Comparison of ENCODE assay signal across 12 mouse cellular contexts in genomic region chr4:137041161-137041621, GRCm38 (mm10). TPM values are rescaled to one million over a fixed set of nuclear protein-coding genes. Genes with fewer than 3 reads are reported as not detected.
DNase-seq lines count a peak whose midpoint lies in the region; ATAC-seq lines count a peak whose summit lies in the region.
"Had no signal": no experiment of that assay in that cellular context is flagged by ENCODE, and none has a peak within 500 bp of the region (broad histone marks: within the 10 kb centered on the region; RNA-seq: fewer than 3 reads in every experiment).

No protein-coding gene starts in this region.

- no peaks in the 10 kb centered on the region for H3K9me3 ChIP-seq in heart, embryonic 10.5 days
- H3K9me3 ChIP-seq in neural tube, embryonic 13.5 days: no peaks in the 10 kb centered on the region
- H3K9me3 ChIP-seq in kidney, embryonic 15.5 days (replicated peaks): no peaks in the 10 kb centered on the region
- H3K9me3 ChIP-seq: forebrain, embryonic 13.5 days; limb, embryonic 13.5 days had no signal

- H3K4me2 ChIP-seq in neural tube, embryonic 13.5 days: no peak overlapping the region
- no peak overlapping the region for H3K4me2 ChIP-seq in kidney, embryonic 15.5 days
- H3K4me2 ChIP-seq: forebrain, embryonic 13.5 days; limb, embryonic 13.5 days had no signal

- no peaks in the 10 kb centered on the region; the same call in 1 of the 2 replicates for H3K27me3 ChIP-seq in heart, embryonic 10.5 days (ENCODE audit: insufficient read depth, poor library complexity, severe bottlenecking)
- H3K27me3 ChIP-seq in neural tube, embryonic 13.5 days: no peaks in the 10 kb centered on the region
- H3K27me3 ChIP-seq in kidney, embryonic 15.5 days: no peaks in the 10 kb centered on the region
- H3K27me3 ChIP-seq: forebrain, embryonic 13.5 days; limb, embryonic 13.5 days; Patski had no signal

- DNase-seq in heart, embryonic 10.5 days (ENCODE audit: low spot score): no peak
- no peak for DNase-seq in heart, postnatal 25 days (ENCODE audit: low spot score)
- DNase-seq in neural tube, embryonic 10.5 days (ENCODE audit: extremely low spot score, low spot score): no peak
- peak; percentile 34 for DNase-seq in yolk sac, embryonic 10.5 days (ENCODE audit: low spot score)
- no peak for DNase-seq in Muller cell, postnatal 12 days (ENCODE audit: inconsistent ontology term)
- DNase-seq in layer of hippocampus, postnatal 14 days (ENCODE audit: low spot score in 2 of 2): no peak
- DNase-seq: adrenal gland, postnatal 36 days had no signal

- WGBS in heart, embryonic 10.5 days: 73% methylated on average over 10 of the region's 10 CpGs
- WGBS in neural tube, embryonic 13.5 days: 53% methylated on average over 10 of the region's 10 CpGs
- WGBS in kidney, embryonic 15.5 days: 60% methylated on average over 10 of the region's 10 CpGs

- H3K9ac ChIP-seq in neural tube, embryonic 13.5 days: 0 out of 2 replicates have a peak overlapping the region, but pooled peaks have one; percentile 41
- H3K9ac ChIP-seq in kidney, embryonic 15.5 days: no peak overlapping the region
- H3K9ac ChIP-seq: forebrain, embryonic 13.5 days; limb, embryonic 13.5 days had no signal

- H3K4me3 ChIP-seq in heart, embryonic 10.5 days: no peak overlapping the region
- no peak overlapping the region for H3K4me3 ChIP-seq in neural tube, embryonic 13.5 days
- H3K4me3 ChIP-seq in kidney, embryonic 15.5 days (replicated peaks): no peak overlapping the region
- H3K4me3 ChIP-seq: forebrain, embryonic 13.5 days; limb, embryonic 13.5 days had no signal

- no peak for ATAC-seq in neural tube, embryonic 13.5 days (ENCODE audit: low read depth)
- peak; percentile 43; the same call in 1 of the 2 replicates for ATAC-seq in kidney, embryonic 15.5 days (replicated peaks; ENCODE audit: low FRiP score)
- ATAC-seq: forebrain, embryonic 13.5 days; Patski had no signal

- peak overlapping the region; percentile 33; the same call in 1 of the 2 replicates for H3K27ac ChIP-seq in heart, embryonic 10.5 days
- H3K27ac ChIP-seq in neural tube, embryonic 13.5 days (replicated peaks): no peak overlapping the region
- 0 out of 2 replicates have a peak overlapping the region, but pooled peaks have one; percentile 28 for H3K27ac ChIP-seq in kidney, embryonic 15.5 days
- H3K27ac ChIP-seq: forebrain, embryonic 13.5 days; limb, embryonic 13.5 days had no signal

- peaks cover 39% of the 10 kb centered on the region for H3K4me1 ChIP-seq in heart, embryonic 10.5 days
- peaks cover 60% of the 10 kb centered on the region for H3K4me1 ChIP-seq in neural tube, embryonic 13.5 days (replicated peaks)
- H3K4me1 ChIP-seq in kidney, embryonic 15.5 days: peaks cover 33% of the 10 kb centered on the region

- intact Hi-C loops in heart, postnatal 25 days (cut with DNase I): no loop called here

- H3K36me3 ChIP-seq in heart, embryonic 10.5 days: no peaks in the 10 kb centered on the region
- H3K36me3 ChIP-seq in neural tube, embryonic 13.5 days: no peaks in the 10 kb centered on the region
- H3K36me3 ChIP-seq in kidney, embryonic 15.5 days: no peaks in the 10 kb centered on the region
- H3K36me3 ChIP-seq: limb, embryonic 13.5 days had no signal

RNA-seq across cellular contexts. Expression of gene Zbtb40, which starts 7.4 kb away (rescaled TPM):
- polyA plus RNA-seq in heart, embryonic 10.5 days (2016; fragmentation: Nextera tagmentation; extraction: Ambion mirVana): 4.1 and 4.3 TPM in 2 replicates
- 1 to 10 TPM; 7.5 to 7.9 TPM for total RNA-seq in heart, postnatal 25 days (2021)
- 3.6 and 4.5 TPM in 2 replicates for polyA plus RNA-seq in neural tube, embryonic 13.5 days (2015; fragmentation: Nextera tagmentation; extraction: Ambion mirVana)
- 4.1 and 4.6 TPM in 2 replicates for polyA plus RNA-seq in kidney, embryonic 15.5 days (2015; fragmentation: Nextera tagmentation; extraction: Ambion mirVana)
- 1 to 10 TPM; 9.1 to 9.5 TPM for total RNA-seq in layer of hippocampus, postnatal 14 days (2021)
